Mouse (Mus musculus) hindbrain, embryonic 16.5 days (tissue): Measurements from ENCODE around the gene Il22ra1. TPM values are rescaled to one million over a fixed set of nuclear protein-coding genes. Genes with fewer than 3 reads are reported as not detected.
"Not testable (repeated sequence)": the region's sequence is repeated elsewhere in the genome, so short reads cannot be mapped to it uniquely, and the experiment has no call there.

Experiments
- ATAC-seq: fragments of 200-750 bp; cut with Nextera tagmentation; 2 replicates; pipeline ENCODE4 v1.8.0; 2017; ENCODE audit warnings: moderate TSS enrichment, moderate library complexity
- H3K27ac ChIP-seq: fragments of 300-500 bp; sonication (generic); 2 replicates; pipeline ENCODE4 v1.5.1; 2014; ENCODE audit warnings: low read depth, mild to moderate bottlenecking, control low read depth, low read length, moderate library complexity
- H3K27me3 ChIP-seq: fragments of 300-500 bp; sonication (generic); replicated peaks from 2 replicates; pipeline ENCODE4 v1.6.1; 2014; ENCODE audit warnings: low read length; ENCODE audit not compliant: control insufficient read depth, insufficient read depth
- H3K36me3 ChIP-seq: fragments of 300-500 bp; sonication (generic); 2 replicates; pipeline ENCODE4 v1.6.1; 2014; ENCODE audit warnings: mild to moderate bottlenecking, low read length, moderate library complexity, mixed read lengths; ENCODE audit not compliant: control insufficient read depth, insufficient read depth
- H3K4me1 ChIP-seq: fragments of 300-500 bp; sonication (generic); 2 replicates; pipeline ENCODE4 v1.6.1; 2014; ENCODE audit warnings: low read depth, low read length; ENCODE audit not compliant: control insufficient read depth, insufficient read depth
- H3K4me2 ChIP-seq: fragments of 300-500 bp; sonication (generic); 2 replicates; pipeline ENCODE4 v1.6.1; 2014; ENCODE audit warnings: mild to moderate bottlenecking, low read length, control low read depth, moderate library complexity
- H3K4me3 ChIP-seq: fragments of 300-500 bp; sonication (generic); 2 replicates; pipeline ENCODE4 v1.5.1; 2014; ENCODE audit warnings: mild to moderate bottlenecking, low read length, control low read depth, moderate library complexity
- H3K9ac ChIP-seq: fragments of 300-500 bp; sonication (generic); 2 replicates; pipeline ENCODE4 v1.6.1; 2014; ENCODE audit warnings: low read depth, mild to moderate bottlenecking, control low read depth, low read length, moderate library complexity
- H3K9me3 ChIP-seq: fragments of 300-500 bp; sonication (generic); 2 replicates; pipeline ENCODE4 v1.6.1; 2014; ENCODE audit warnings: mild to moderate bottlenecking, low read length, moderate library complexity; ENCODE audit not compliant: control insufficient read depth
- WGBS: fragments of 180-500 bp; shearing (Covaris S2); extraction: QIAGEN DNeasy Blood & Tissue Kit; methylation state at CpG from one replicate; pipeline ENCODE4 v1.1.7; 2014; 5-methylcytosine and 5-hydroxymethylcytosine counted together
- polyA plus RNA-seq: library from polyadenylated mRNA; unstranded; fragments of >200 nt; fragmentation: Nextera tagmentation; extraction: Ambion mirVana; gene quantifications from 2 replicates; pipeline ENCODE4 v1.2.1, GENCODE M21; 2015

Gene Il22ra1
- polyA plus RNA-seq, 1 experiment from 2014 or later: not detected

- 91% methylated on average over 4 of the region's 4 CpGs for WGBS
- Histone ChIP-seq H3K9ac (no peak overlapping the region), H3K27me3 (peaks cover 12% of the 10 kb centered on the region), H3K36me3 (no peaks in the 10 kb centered on the region), H3K4me2 (no peak overlapping the region), H3K27ac (no peak overlapping the region), H3K4me3 (no peak overlapping the region), H3K9me3 (no peaks in the 10 kb centered on the region), H3K4me1 (no peaks in the 10 kb centered on the region)
- ATAC-seq: no peak
Observed at GRCm38 (mm10) chr4:135692916-135693315, 35.1 kb upstream of the Il22ra1 start.

- Histone ChIP-seq H3K4me3 (peak overlapping the region; percentile 14; the same call in 1 of the 2 replicates), H3K4me2 (no peak overlapping the region; the same call in 1 of the 2 replicates), H3K9ac (no peak overlapping the region), H3K4me1 (no peaks in the 10 kb centered on the region), H3K9me3 (no peaks in the 10 kb centered on the region), H3K27me3 (no peaks in the 10 kb centered on the region), H3K36me3 (no peaks in the 10 kb centered on the region), H3K27ac (no peak overlapping the region)
- ATAC-seq: no peak
- 79% methylated on average over 7 of the region's 7 CpGs for WGBS
Observed at GRCm38 (mm10) chr4:135698498-135698897, 29.5 kb upstream of the Il22ra1 start.

- WGBS: 73% methylated on average over 13 of the region's 13 CpGs
- ATAC-seq: no peak
- Histone ChIP-seq H3K4me2 (no peak overlapping the region), H3K9ac (no peak overlapping the region), H3K36me3 (no peaks in the 10 kb centered on the region), H3K4me3 (no peak overlapping the region), H3K4me1 (no peaks in the 10 kb centered on the region), H3K27me3 (no peaks in the 10 kb centered on the region), H3K9me3 (no peaks in the 10 kb centered on the region), H3K27ac (no peak overlapping the region)
Observed at GRCm38 (mm10) chr4:135703497-135703896, 24.5 kb upstream of the Il22ra1 start.

GRCm38 (mm10) chr4:135704016-135704415 is 24.0 kb upstream of the Il22ra1 start:
- Histone ChIP-seq H3K9me3 (no peaks in the 10 kb centered on the region), H3K27ac (no peak overlapping the region), H3K4me3 (no peak overlapping the region), H3K9ac (no peak overlapping the region), H3K27me3 (no peaks in the 10 kb centered on the region), H3K36me3 (no peaks in the 10 kb centered on the region), H3K4me1 (no peaks in the 10 kb centered on the region), H3K4me2 (no peak overlapping the region)
- 33% methylated on average over 6 of the region's 6 CpGs for WGBS
- ATAC-seq: no peak

- WGBS: 96% methylated on average over 6 of the region's 6 CpGs
- H3K27me3 ChIP-seq: no peaks in the 10 kb centered on the region
- no peaks in the 10 kb centered on the region for H3K36me3 ChIP-seq
- no peak overlapping the region for H3K4me3 ChIP-seq
- no peak overlapping the region for H3K4me2 ChIP-seq
- H3K27ac ChIP-seq: no peak overlapping the region
- no peaks in the 10 kb centered on the region for H3K4me1 ChIP-seq
- H3K9ac ChIP-seq: no peak overlapping the region
- no peak for ATAC-seq
- no peaks in the 10 kb centered on the region for H3K9me3 ChIP-seq
Observed at GRCm38 (mm10) chr4:135706045-135706444, 21.9 kb upstream of the Il22ra1 start.

GRCm38 (mm10) chr4:135709072-135709564 is 18.9 kb upstream of the Il22ra1 start:
- Histone ChIP-seq H3K9ac (no peak overlapping the region), H3K27me3 (no peaks in the 10 kb centered on the region), H3K4me3 (no peak overlapping the region), H3K27ac (no peak overlapping the region), H3K36me3 (no peaks in the 10 kb centered on the region), H3K9me3 (no peaks in the 10 kb centered on the region), H3K4me2 (peak overlapping the region; percentile 30), H3K4me1 (no peaks in the 10 kb centered on the region)
- peak; percentile 60; the same call in 1 of the 2 replicates for ATAC-seq
- WGBS: 9% methylated on average over 8 of the region's 8 CpGs

- Histone ChIP-seq H3K36me3 (no peaks in the 10 kb centered on the region), H3K27me3 (no peaks in the 10 kb centered on the region), H3K4me2 (no peak overlapping the region), H3K9ac (no peak overlapping the region), H3K4me1 (no peaks in the 10 kb centered on the region), H3K9me3 (no peaks in the 10 kb centered on the region), H3K27ac (no peak overlapping the region), H3K4me3 (no peak overlapping the region)
- WGBS: 82% methylated on average over 11 of the region's 11 CpGs
- ATAC-seq: no peak
Observed at GRCm38 (mm10) chr4:135709621-135710020, 18.4 kb upstream of the Il22ra1 start.

- Histone ChIP-seq H3K9me3 (no peaks in the 10 kb centered on the region), H3K27me3 (no peaks in the 10 kb centered on the region), H3K36me3 (no peaks in the 10 kb centered on the region), H3K27ac (no peak overlapping the region), H3K4me1 (no peaks in the 10 kb centered on the region), H3K4me2 (no peak overlapping the region), H3K9ac (no peak overlapping the region), H3K4me3 (no peak overlapping the region)
- ATAC-seq: no peak
- 80% methylated on average over 3 of the region's 3 CpGs for WGBS
Observed at GRCm38 (mm10) chr4:135710392-135710791, 17.6 kb upstream of the Il22ra1 start.

GRCm38 (mm10) chr4:135714776-135715175 is 13.2 kb upstream of the Il22ra1 start:
- no peak overlapping the region for H3K9ac ChIP-seq
- H3K36me3 ChIP-seq: no peaks in the 10 kb centered on the region
- no peaks in the 10 kb centered on the region for H3K4me1 ChIP-seq
- no peak for ATAC-seq
- WGBS: 88% methylated on average over 8 of the region's 8 CpGs
- no peak overlapping the region for H3K4me2 ChIP-seq
- H3K9me3 ChIP-seq: no peaks in the 10 kb centered on the region
- H3K4me3 ChIP-seq: no peak overlapping the region
- no peaks in the 10 kb centered on the region for H3K27me3 ChIP-seq
- no peak overlapping the region for H3K27ac ChIP-seq

GRCm38 (mm10) chr4:135716438-135716837 is 11.5 kb upstream of the Il22ra1 start:
- H3K4me3 ChIP-seq, H3K36me3 ChIP-seq, H3K27me3 ChIP-seq, ATAC-seq, H3K9ac ChIP-seq, H3K4me1 ChIP-seq, H3K27ac ChIP-seq, H3K4me2 ChIP-seq, H3K9me3 ChIP-seq: not testable (repeated sequence)
- 95% methylated on average over 11 of the region's 11 CpGs for WGBS
